Comparison of ENCODE assay signal across 8 mouse cellular contexts in genomic region chr6:89363107-89363451, GRCm38 (mm10). TPM values are rescaled to one million over a fixed set of nuclear protein-coding genes. Genes with fewer than 3 reads are reported as not detected.
DNase-seq lines count a peak whose midpoint lies in the region; ATAC-seq and TF ChIP-seq lines count a peak whose summit lies in the region.

No protein-coding gene starts in this region.

- peak overlapping the region; percentile 73 for H3K4me2 ChIP-seq in liver, embryonic 14.5 days (ENCODE audit: low read depth)

- WGBS in heart, adult 2 months: 21% methylated on average over 16 of the region's 16 CpGs
- 9% methylated on average over 16 of the region's 16 CpGs for WGBS in liver, embryonic 14.5 days (ENCODE audit: insufficient replicate concordance)

- no peak for DNase-seq in heart, adult 2 months
- DNase-seq in heart, postnatal 4 days: no peak
- no peak for DNase-seq in testis, postnatal 10 days (ENCODE audit: low spot score)
- DNase-seq in liver, embryonic 14.5 days (ENCODE audit: low read depth in 3 of 3, low spot score in 3 of 3): no peak
- DNase-seq in embryo, embryonic 10.5 days (ENCODE audit: low spot score): no peak
- DNase-seq in left cerebral cortex, postnatal 14 days (ENCODE audit: low spot score in 2 of 2): no peak
- no peak for DNase-seq in gastrocnemius, postnatal 4 days (ENCODE audit: low spot score in 2 of 2)

- no peak for TF ChIP-seq CTCF in heart, adult 2 months (IDR thresholded peaks at IDR 0.05)
- no peak for TF ChIP-seq CTCF in testis, adult 2 months (IDR thresholded peaks at IDR 0.05; ENCODE audit: control insufficient read depth, insufficient read depth, insufficient replicate concordance, low read depth, low read length)
- no peak for TF ChIP-seq CTCF in liver, embryonic 14.5 days (IDR thresholded peaks at IDR 0.05; ENCODE audit: low read depth)

- peak overlapping the region; percentile 26; the same call in 1 of the 2 replicates for H3K27ac ChIP-seq in heart, adult 2 months
- H3K27ac ChIP-seq in testis, adult 2 months (ENCODE audit: control insufficient read depth, insufficient read depth, low read depth, low read length): no peak overlapping the region
- no peak overlapping the region for H3K27ac ChIP-seq in liver, embryonic 14.5 days

- intact Hi-C loops in heart, adult 2 months (cut with DNase I): loop anchor here (2.0 to 5.0 kb wide), 5 partner anchors 18 to 436 kb away; no protein-coding TSS in a partner anchor
- intact Hi-C loops in left cerebral cortex, postnatal 14 days (cut with DNase I): loop anchor here (5.0 kb wide), 3 partner anchors 94 to 426 kb away; no protein-coding TSS in a partner anchor

- H3K9me3 ChIP-seq in liver, embryonic 14.5 days (ENCODE audit: control insufficient read depth, low read length): no peaks in the 10 kb centered on the region

- H3K36me3 ChIP-seq in heart, adult 2 months (ENCODE audit: control insufficient read depth, insufficient read depth, low read length): no peaks in the 10 kb centered on the region
- no peaks in the 10 kb centered on the region for H3K36me3 ChIP-seq in testis, adult 2 months (ENCODE audit: control insufficient read depth, insufficient read depth, low read length)
- no peaks in the 10 kb centered on the region for H3K36me3 ChIP-seq in liver, embryonic 14.5 days (replicated peaks; ENCODE audit: control insufficient read depth, insufficient read depth, low read depth)

- TF ChIP-seq EP300 in heart, adult 2 months (IDR thresholded peaks at IDR 0.05; ENCODE audit: insufficient read depth, low read depth, low read length): no peak
- TF ChIP-seq EP300 in liver, embryonic 14.5 days (IDR thresholded peaks at IDR 0.05; ENCODE audit: low read depth): no peak

- no peak for ATAC-seq in liver, embryonic 14.5 days (ENCODE audit: insufficient read depth)

- no peaks in the 10 kb centered on the region for H3K27me3 ChIP-seq in heart, adult 2 months (ENCODE audit: control insufficient read depth, insufficient read depth, low read length)
- H3K27me3 ChIP-seq in testis, adult 2 months (ENCODE audit: control insufficient read depth, insufficient read depth, low read length): no peaks in the 10 kb centered on the region
- H3K27me3 ChIP-seq in liver, embryonic 14.5 days (ENCODE audit: control insufficient read depth, insufficient read depth, low read length): peaks cover 8% of the 10 kb centered on the region

- peak overlapping the region; percentile 66 for H3K9ac ChIP-seq in heart, adult 2 months (ENCODE audit: low read depth, low read length)
- H3K9ac ChIP-seq in liver, embryonic 14.5 days (replicated peaks): no peak overlapping the region

- peaks cover 10% of the 10 kb centered on the region for H3K4me1 ChIP-seq in heart, adult 2 months (ENCODE audit: control insufficient read depth, insufficient read depth, low read length)
- H3K4me1 ChIP-seq in testis, adult 2 months (ENCODE audit: control insufficient read depth, insufficient read depth, low read length): peaks cover 27% of the 10 kb centered on the region
- H3K4me1 ChIP-seq in liver, embryonic 14.5 days (replicated peaks; ENCODE audit: control insufficient read depth in 2 of 2, insufficient read depth in 2 of 2, low read length in 1 of 2): peaks cover 0 to 7% of the 10 kb centered on the region in 2 experiments; a peak in 2 of 4 replicates

- TF ChIP-seq POLR2A in heart, adult 2 months (IDR thresholded peaks at IDR 0.05; ENCODE audit: insufficient read depth, low read depth, low read length): no peak
- no peak for TF ChIP-seq POLR2A in testis, adult 2 months (IDR thresholded peaks at IDR 0.05; ENCODE audit: control insufficient read depth, low read depth, low read length)

- H3K4me3 ChIP-seq in heart, adult 2 months: peak overlapping the region; percentile 48
- H3K4me3 ChIP-seq in testis, adult 2 months (ENCODE audit: control insufficient read depth, low read depth, low read length): peak overlapping the region; percentile 85
- peak overlapping the region in 1 of 2 experiments; percentile 61; a peak in 2 of 4 replicates for H3K4me3 ChIP-seq in liver, embryonic 14.5 days (ENCODE audit: insufficient read depth in 1 of 2, low read depth in 2 of 2, low read length in 2 of 2)

- peaks cover 5% of the 10 kb centered on the region for H3K79me2 ChIP-seq in heart, adult 2 months (replicated peaks; ENCODE audit: control insufficient read depth, insufficient read depth, low read length)

RNA-seq across cellular contexts. Expression of gene Plxna1, which starts 0.7 kb away (rescaled TPM):
- total RNA-seq in heart, adult 2 months (2021): 10 to 100 TPM; 17.3 to 21.9 TPM
- 19.9 and 29.3 TPM in 2 replicates for polyA plus RNA-seq in heart, adult 2 months (2012; rRNA removed)
- total RNA-seq in heart, postnatal 4 days (2021): 10 to 100 TPM; 37.6 to 39.7 TPM
- 27.1 and 27.7 TPM in 2 replicates for polyA plus RNA-seq in testis, adult 2 months (2012; rRNA removed)
- polyA plus RNA-seq in liver, embryonic 14.5 days (2012; rRNA removed): 2.6 TPM in 2 replicates
- 1.7 TPM in 2 replicates for polyA plus RNA-seq in liver, embryonic 14.5 days (2014; fragmentation: Nextera tagmentation; extraction: Ambion mirVana)
- total RNA-seq in left cerebral cortex, postnatal 14 days (2021): 100 to 1,000 TPM in 1 of 2 experiments, 10 to 100 TPM in 1; 94.4 to 107 TPM
- total RNA-seq in gastrocnemius, postnatal 4 days (2021): 10 to 100 TPM; 47.6 to 48.1 TPM
